Mouse (Mus musculus) ES-E14 (cell line): ENCODE data around the gene Vps8. TPM values are rescaled to one million over a fixed set of nuclear protein-coding genes. Genes with fewer than 3 reads are reported as not detected.

Experiments used
- DNase-seq: peaks from one replicate; pipeline ENCODE4 v3.0.0-alpha.2; 2013; ENCODE audit warnings: low read depth, low spot score
- H3K27ac ChIP-seq: 2 replicates; pipeline ENCODE4 v1.5.1; 2012; ENCODE audit warnings: low read depth, mild to moderate bottlenecking, low read length, moderate library complexity, mixed read lengths; ENCODE audit not compliant: poor library complexity, insufficient read depth, severe bottlenecking
- H3K36me3 ChIP-seq: 2 replicates; pipeline ENCODE4 v1.6.1; 2012; ENCODE audit warnings: mild to moderate bottlenecking, low read length, moderate library complexity, mixed read lengths; ENCODE audit not compliant: control insufficient read depth, poor library complexity, insufficient read depth, severe bottlenecking
- H3K4me1 ChIP-seq, 2 experiments: fragments of 150-350 bp in 1 of 2; sonication (generic) in 1 of 2; 2 replicates each; pipeline ENCODE4 v1.6.1; 2012; ENCODE audit warnings: low read length in 2 of 2, mild to moderate bottlenecking in 1 of 2, mixed read lengths in 1 of 2; ENCODE audit not compliant: control insufficient read depth in 2 of 2, insufficient read depth in 2 of 2, poor library complexity in 1 of 2
- H3K4me3 ChIP-seq, 2 experiments: fragments of 150-350 bp in 1 of 2; sonication (generic) in 1 of 2; 2 replicates each; pipeline ENCODE4 v1.5.1; 2012; ENCODE audit warnings: low read length in 2 of 2, low read depth in 1 of 2, mild to moderate bottlenecking in 1 of 2, mixed read lengths in 1 of 2; ENCODE audit not compliant: insufficient read depth in 1 of 2, poor library complexity in 1 of 2, severe bottlenecking in 1 of 2
- H3K9ac ChIP-seq: 2 replicates; pipeline ENCODE4 v1.6.1; 2012; ENCODE audit warnings: low read depth, mild to moderate bottlenecking, low read length, mixed read lengths; ENCODE audit not compliant: poor library complexity, insufficient read depth, severe bottlenecking
- H3K9me3 ChIP-seq: fragments of 150-350 bp; sonication (generic); 2 replicates; pipeline ENCODE4 v1.6.1; 2012; ENCODE audit warnings: low read depth, mild to moderate bottlenecking, low read length; ENCODE audit not compliant: control insufficient read depth, insufficient read depth
- CHD2 ChIP-seq: IDR thresholded peaks from 2 replicates; pipeline ENCODE4 v1.6.1; 2014; ENCODE audit warnings: mild to moderate bottlenecking, low read depth, low read length, inconsistent platforms
- HCFC1 ChIP-seq: IDR thresholded peaks from 2 replicates; pipeline ENCODE4 v1.6.1; 2012; ENCODE audit warnings: low read length, inconsistent platforms, borderline replicate concordance; ENCODE audit not compliant: insufficient read depth
- MAFK ChIP-seq: IDR thresholded peaks from 2 replicates; pipeline ENCODE4 v1.6.1; 2014; ENCODE audit warnings: mild to moderate bottlenecking, low read depth, low read length, inconsistent platforms; ENCODE audit not compliant: insufficient read depth
- ZC3H11A ChIP-seq: IDR thresholded peaks from 2 replicates; pipeline ENCODE4 v1.6.1; 2012; ENCODE audit warnings: low read depth, mild to moderate bottlenecking, inconsistent platforms, low read length, borderline replicate concordance
- ZNF384 ChIP-seq: IDR thresholded peaks from 2 replicates; pipeline ENCODE4 v1.6.1; 2012; ENCODE audit warnings: low read depth, low read length, inconsistent platforms
- in situ Hi-C, 2 experiments: fragments of 600-800 bp; cut with MboI; formaldehyde crosslinking; loops; one replicate each; pipeline ENCODE4 v1.15.1; 2025; ENCODE audit warnings: low sequenced_read_pairs in 2 of 2, inconsistent platforms in 1 of 2; ENCODE audit not compliant: unreplicated experiment in 2 of 2
- total RNA-seq: library from RNA; depleted of rRNA; stranded (reverse); fragments of 300-350 nt; gene quantifications from 2 replicates; pipeline ENCODE4 v1.2.3, GENCODE M21; 2012; rRNA removed

Gene Vps8
- 11.3 and 12.5 TPM in 2 replicates for total RNA-seq

DNA sequence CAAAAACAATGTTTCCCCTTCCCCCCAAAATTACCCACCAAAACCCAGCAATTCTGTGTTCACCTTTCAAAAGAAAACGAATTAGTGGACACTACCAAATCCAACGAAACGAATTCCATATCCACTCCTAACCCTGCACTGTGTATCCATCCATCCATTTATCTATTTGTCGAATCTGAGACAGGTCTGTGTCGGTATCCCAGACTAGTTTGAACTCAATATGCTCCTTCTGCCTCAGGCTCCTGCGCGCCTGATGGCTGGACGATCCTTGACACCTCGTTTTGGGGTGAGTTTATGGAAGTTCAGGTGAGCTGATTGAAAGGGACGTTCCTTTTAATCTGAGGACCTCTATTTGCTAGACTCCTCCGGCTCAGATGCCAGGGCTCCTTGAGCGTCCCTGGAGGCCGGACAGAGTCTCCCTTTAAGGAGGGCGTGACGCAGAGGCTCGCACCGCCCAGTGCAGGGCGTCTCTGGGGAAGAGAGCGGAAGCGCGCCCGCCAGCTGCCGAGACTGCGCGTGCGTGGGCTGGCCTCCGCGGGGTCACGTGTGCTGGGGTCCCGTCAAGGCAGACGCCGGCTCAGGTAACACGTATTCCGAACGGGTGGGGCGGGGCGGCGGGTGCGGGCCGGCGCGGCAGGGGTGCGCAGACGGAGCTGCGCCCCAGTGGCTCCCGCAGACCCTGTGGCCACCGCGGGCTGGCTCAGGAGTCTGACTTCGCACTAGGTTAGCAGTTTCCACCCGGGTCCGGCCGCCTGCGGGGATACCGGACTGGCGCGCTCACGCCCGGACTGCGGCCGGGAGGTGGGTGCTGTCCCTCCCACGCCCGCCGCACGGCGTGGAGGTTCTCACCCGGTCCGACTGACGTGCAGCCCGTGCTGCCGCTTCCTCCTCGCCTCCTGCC, at the start of gene Vps8:
TSS of gene Vps8 (plus strand) at position 474 of the 901 bp plus-strand sequence.
- H3K9ac ChIP-seq, result peak within 1 kb of the TSS; percentile 83
- H3K9me3 ChIP-seq, result no peaks in the 10 kb centered on the region
- no peak for TF ChIP-seq ZC3H11A
- TF ChIP-seq CHD2, result no peak
- TF ChIP-seq ZNF384, result no peak
- peaks cover 2% of the 10 kb centered on the region in 2 experiments; a peak in 2 of 4 replicates for H3K4me1 ChIP-seq
- no peak within 1 kb of the TSS for H3K27ac ChIP-seq
- H3K36me3 ChIP-seq, result no peaks in the 10 kb centered on the region
- DNase-seq, result peak; percentile 88
- in situ Hi-C loops, result no loop called here
- H3K4me3 ChIP-seq, result peak within 1 kb of the TSS; percentile 80 to 96

- peaks cover 2 to 5% of the 10 kb centered on the region in 2 experiments; a peak in 2 of 4 replicates for H3K4me1 ChIP-seq
- H3K9me3 ChIP-seq, result no peaks in the 10 kb centered on the region
- H3K9ac ChIP-seq, result no peak overlapping the region
- H3K36me3 ChIP-seq, result no peaks in the 10 kb centered on the region
- H3K27ac ChIP-seq, result no peak overlapping the region
- in situ Hi-C loops, result no loop called here
- TF ChIP-seq ZNF384 (no peak), ZC3H11A (no peak), MAFK (no peak), HCFC1 (no peak), CHD2 (no peak)
- no peak for DNase-seq
- no peak overlapping the region for H3K4me3 ChIP-seq
These were observed 49.5 kb upstream of the Vps8 start for GRCm38 (mm10) chr16:21373316-21373960.

DNA sequence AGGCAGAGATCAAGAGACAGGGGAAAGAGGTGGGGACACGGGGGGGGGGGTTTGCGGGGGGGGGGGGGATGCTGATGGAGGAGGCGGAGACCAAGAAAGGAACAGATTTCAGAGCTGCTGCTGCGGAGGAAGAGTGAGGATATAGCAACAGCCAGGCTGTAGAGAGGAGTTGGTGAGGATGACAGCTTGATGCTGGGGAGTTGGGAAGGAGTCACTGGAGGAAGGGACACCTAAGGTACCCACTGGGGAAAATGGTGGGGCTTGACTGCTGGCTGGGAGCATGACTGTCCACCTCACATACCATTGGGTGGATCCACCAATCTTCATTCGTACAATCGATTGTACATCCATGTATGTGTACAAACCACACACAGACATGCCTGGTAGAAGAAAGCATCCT, 48.9 kb upstream of the Vps8 start:
- Histone ChIP-seq H3K27ac (no peak overlapping the region), H3K36me3 (no peaks in the 10 kb centered on the region), H3K9me3 (no peaks in the 10 kb centered on the region), H3K9ac (no peak overlapping the region), H3K4me1 (peaks cover 2 to 5% of the 10 kb centered on the region in 2 experiments; a peak in 2 of 4 replicates), H3K4me3 (no peak overlapping the region)
- no peak for DNase-seq
- TF ChIP-seq HCFC1 (no peak), ZNF384 (no peak), ZC3H11A (no peak), MAFK (no peak), CHD2 (no peak)
- in situ Hi-C loops, result no loop called here

- H3K9ac ChIP-seq, result no peak overlapping the region
- TF ChIP-seq MAFK (no peak), CHD2 (no peak), ZC3H11A (no peak), ZNF384 (no peak), HCFC1 (no peak)
- H3K4me3 ChIP-seq, result no peak overlapping the region
- peaks cover 0 to 5% of the 10 kb centered on the region in 2 experiments; a peak in 1 of 4 replicates for H3K4me1 ChIP-seq
- no peaks in the 10 kb centered on the region for H3K36me3 ChIP-seq
- no peak for DNase-seq
- H3K27ac ChIP-seq, result no peak overlapping the region
- no peaks in the 10 kb centered on the region for H3K9me3 ChIP-seq
- in situ Hi-C loops, result loop anchor here in 1 of 2 experiments (25.0 kb wide), 1 partner anchor 163 kb away; the partner anchor contains the start of gene Ephb3
These were observed 47.8 kb upstream of the Vps8 start for GRCm38 (mm10) chr16:21375147-21375546.
